Mouse (Mus musculus) lung, embryonic 14.5 days (tissue): ENCODE measurements around the gene Nos3. TPM values are rescaled to one million over a fixed set of nuclear protein-coding genes. Genes with fewer than 3 reads are reported as not detected.

ENCODE experiments used
- ATAC-seq: fragments of 200-750 bp; cut with Nextera tagmentation; 2 replicates; pipeline ENCODE4 v1.8.0; 2017; ENCODE audit warnings: mild to moderate bottlenecking, moderate TSS enrichment, moderate library complexity; ENCODE audit not compliant: insufficient read depth
- DNase-seq: peaks from one replicate; pipeline ENCODE4 v3.0.0-alpha.2; 2015
- H3K27ac ChIP-seq: fragments of 300-500 bp; sonication (generic); 2 replicates; pipeline ENCODE4 v1.5.1; 2014; ENCODE audit warnings: low read depth, mild to moderate bottlenecking, moderate library complexity
- H3K27me3 ChIP-seq: fragments of 300-500 bp; sonication (generic); 2 replicates; pipeline ENCODE4 v1.6.1; 2014; ENCODE audit warnings: low read length, control low read depth; ENCODE audit not compliant: insufficient read depth
- H3K36me3 ChIP-seq: fragments of 300-500 bp; sonication (generic); 2 replicates; pipeline ENCODE4 v1.6.1; 2014; ENCODE audit warnings: control low read depth; ENCODE audit not compliant: insufficient read depth
- H3K4me1 ChIP-seq: fragments of 300-500 bp; sonication (generic); 2 replicates; pipeline ENCODE4 v1.6.1; 2014; ENCODE audit warnings: antibody characterized with exemption, control low read depth; ENCODE audit not compliant: insufficient read depth
- H3K4me2 ChIP-seq: fragments of 300-500 bp; sonication (generic); 2 replicates; pipeline ENCODE4 v1.6.1; 2014; ENCODE audit warnings: mild to moderate bottlenecking
- H3K4me3 ChIP-seq: fragments of 300-500 bp; sonication (generic); 2 replicates; pipeline ENCODE4 v1.5.1; 2014; ENCODE audit warnings: low read depth, low read length
- H3K9ac ChIP-seq: fragments of 300-500 bp; sonication (generic); 2 replicates; pipeline ENCODE4 v1.6.1; 2014
- H3K9me3 ChIP-seq: fragments of 300-500 bp; sonication (generic); 2 replicates; pipeline ENCODE4 v1.6.1; 2016; ENCODE audit warnings: low read depth, low read length, control low read depth
- CTCF ChIP-seq: IDR thresholded peaks from 2 replicates; pipeline ENCODE4 v1.5.1; 2016; ENCODE audit warnings: antibody characterized with exemption, low read depth
- WGBS: fragments of 180-500 bp; shearing (Covaris S2); extraction: QIAGEN DNeasy Blood & Tissue Kit; methylation state at CpG from one replicate; pipeline ENCODE4 v1.1.7; 2014; 5-methylcytosine and 5-hydroxymethylcytosine counted together
- polyA plus RNA-seq: library from polyadenylated mRNA; unstranded; fragments of >200 nt; fragmentation: Nextera tagmentation; extraction: Ambion mirVana; gene quantifications from 2 replicates; pipeline ENCODE4 v1.2.1, GENCODE M21; 2014

Gene Nos3
- polyA plus RNA-seq, 1 experiment from 2014 or later = 15.7 TPM

- Histone ChIP-seq H3K4me3 (no peak overlapping the region), H3K4me2 (no peak overlapping the region), H3K9me3 (no peaks in the 10 kb centered on the region), H3K36me3 (peaks cover 6% of the 10 kb centered on the region; the same call in 1 of the 2 replicates), H3K9ac (peak overlapping the region; percentile 23; the same call in 1 of the 2 replicates), H3K27me3 (no peaks in the 10 kb centered on the region), H3K27ac (no peak overlapping the region), H3K4me1 (peaks cover 19% of the 10 kb centered on the region)
- 4% methylated on average over 3 of the region's 3 CpGs for WGBS
- ATAC-seq (peak; percentile 15; the same call in 1 of the 2 replicates), DNase-seq (peak; percentile 63)
- no peak for TF ChIP-seq CTCF
These were observed 29.9 kb upstream of the Nos3 start for GRCm38 (mm10) chr5:24334749-24335148.

GRCm38 (mm10) chr5:24335888-24336511 is 28.6 kb upstream of the Nos3 start:
- H3K4me3 ChIP-seq = no peak overlapping the region
- peak; percentile 77 for DNase-seq
- H3K36me3 ChIP-seq = peaks cover 6% of the 10 kb centered on the region; the same call in 1 of the 2 replicates
- no peaks in the 10 kb centered on the region for H3K27me3 ChIP-seq
- TF ChIP-seq CTCF = peak; percentile 93
- ATAC-seq = peak; percentile 73
- no peak overlapping the region for H3K4me2 ChIP-seq
- H3K9ac ChIP-seq = no peak overlapping the region
- H3K4me1 ChIP-seq = peaks cover 18% of the 10 kb centered on the region
- WGBS = 12% methylated on average over 3 of the region's 3 CpGs
- H3K27ac ChIP-seq = no peak overlapping the region
- no peaks in the 10 kb centered on the region for H3K9me3 ChIP-seq

- ATAC-seq (peak; percentile 79), DNase-seq (peak; percentile 79)
- Histone ChIP-seq H3K36me3 (no peaks in the 10 kb centered on the region; the same call in 1 of the 2 replicates), H3K4me2 (0 out of 2 replicates have a peak overlapping the region, but pooled peaks have one; percentile 18), H3K27ac (no peak overlapping the region), H3K4me1 (peaks cover 19% of the 10 kb centered on the region), H3K4me3 (no peak overlapping the region), H3K9ac (no peak overlapping the region), H3K27me3 (no peaks in the 10 kb centered on the region), H3K9me3 (no peaks in the 10 kb centered on the region)
- peak; percentile 59 for TF ChIP-seq CTCF
- WGBS = 10% methylated on average over 9 of the region's 9 CpGs
These were observed 27.2 kb upstream of the Nos3 start for GRCm38 (mm10) chr5:24337366-24337765.

- H3K4me2 ChIP-seq = no peak overlapping the region
- peaks cover 24% of the 10 kb centered on the region for H3K4me1 ChIP-seq
- no peaks in the 10 kb centered on the region for H3K27me3 ChIP-seq
- DNase-seq = no peak
- ATAC-seq = no peak
- no peak overlapping the region; the same call in 1 of the 2 replicates for H3K27ac ChIP-seq
- WGBS = 39% methylated on average over 2 of the region's 2 CpGs
- no peaks in the 10 kb centered on the region for H3K9me3 ChIP-seq
- no peaks in the 10 kb centered on the region for H3K36me3 ChIP-seq
- H3K9ac ChIP-seq = no peak overlapping the region
- TF ChIP-seq CTCF = no peak
- no peak overlapping the region for H3K4me3 ChIP-seq
These were observed 26.8 kb upstream of the Nos3 start for GRCm38 (mm10) chr5:24337821-24338220.

GRCm38 (mm10) chr5:24342205-24342963 is 22.2 kb upstream of the Nos3 start:
- no peak overlapping the region for H3K4me3 ChIP-seq
- WGBS = 64% methylated on average over 14 of the region's 14 CpGs
- H3K9me3 ChIP-seq = no peaks in the 10 kb centered on the region
- no peak overlapping the region for H3K27ac ChIP-seq
- peaks cover 41% of the 10 kb centered on the region for H3K4me1 ChIP-seq
- no peak overlapping the region for H3K4me2 ChIP-seq
- H3K27me3 ChIP-seq = no peaks in the 10 kb centered on the region
- no peak for DNase-seq
- no peaks in the 10 kb centered on the region for H3K36me3 ChIP-seq
- TF ChIP-seq CTCF = no peak
- H3K9ac ChIP-seq = no peak overlapping the region
- ATAC-seq = no peak

- ATAC-seq (no peak), DNase-seq (no peak)
- H3K9ac ChIP-seq = no peak overlapping the region
- H3K4me2 ChIP-seq = no peak overlapping the region
- no peak for TF ChIP-seq CTCF
- no peak overlapping the region for H3K4me3 ChIP-seq
- no peak overlapping the region for H3K27ac ChIP-seq
- 26% methylated on average over 8 of the region's 8 CpGs for WGBS
- H3K27me3 ChIP-seq = no peaks in the 10 kb centered on the region
- H3K36me3 ChIP-seq = no peaks in the 10 kb centered on the region
- no peaks in the 10 kb centered on the region for H3K9me3 ChIP-seq
- H3K4me1 ChIP-seq = peaks cover 41% of the 10 kb centered on the region
These were observed 21.6 kb upstream of the Nos3 start for GRCm38 (mm10) chr5:24342966-24343365.

GRCm38 (mm10) chr5:24343379-24343778 is 21.2 kb upstream of the Nos3 start:
- no peaks in the 10 kb centered on the region for H3K27me3 ChIP-seq
- ATAC-seq (no peak), DNase-seq (no peak)
- H3K27ac ChIP-seq = no peak overlapping the region
- H3K9me3 ChIP-seq = no peaks in the 10 kb centered on the region
- H3K4me3 ChIP-seq = no peak overlapping the region
- no peak overlapping the region for H3K9ac ChIP-seq
- H3K36me3 ChIP-seq = no peaks in the 10 kb centered on the region
- no peak for TF ChIP-seq CTCF
- H3K4me1 ChIP-seq = peaks cover 44% of the 10 kb centered on the region
- 0 out of 2 replicates have a peak overlapping the region, but pooled peaks have one; percentile 43 for H3K4me2 ChIP-seq
